Mouse (Mus musculus) kidney, adult 9 months (tissue): ENCODE measurements around the gene Gm20843.
"Not testable (repeated sequence)": the region's sequence is repeated elsewhere in the genome, so short reads cannot be mapped to it uniquely, and the experiment has no call there.

ENCODE experiments used
- DNase-seq: peaks from one replicate; pipeline ENCODE4 v3.0.0; 2022

Gene Gm20843

DNA sequence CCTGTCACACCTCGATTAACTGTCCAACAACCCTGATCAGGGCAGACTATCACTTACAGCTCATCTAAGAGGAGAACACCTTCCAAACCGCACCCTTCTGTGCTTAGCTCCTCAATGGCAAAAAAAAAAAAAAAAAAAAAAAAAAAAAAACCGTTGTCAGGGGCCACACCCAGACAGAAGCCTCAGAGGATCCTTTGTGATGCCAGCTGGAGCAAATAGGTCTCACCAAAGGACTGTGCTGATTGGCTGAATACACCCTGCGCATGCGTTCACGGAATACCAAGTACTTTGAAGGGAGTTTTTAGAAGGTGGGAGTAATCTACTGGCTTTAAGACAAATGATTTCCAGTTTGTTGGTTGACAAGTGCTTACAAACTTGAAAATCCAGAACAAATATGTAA, at the start of gene Gm20843:
Gene Gm20843 (minus strand): TSS at position 101 of the 400 bp plus-strand sequence.
- DNase-seq = not testable (repeated sequence)
